Mouse (Mus musculus) thymus, adult 2 months (tissue): ENCODE data around the gene Zfp148.

ENCODE experiments used
- CTCF ChIP-seq: fragments of 200-500 bp; IDR thresholded peaks from 2 replicates; pipeline ENCODE4 v1.5.1; 2012; ENCODE audit warnings: mild to moderate bottlenecking, control low read depth, low read length, moderate library complexity, borderline replicate concordance; ENCODE audit not compliant: control insufficient read depth, poor library complexity, insufficient read depth; ENCODE audit errors: extremely low read depth
- POLR2A ChIP-seq: fragments of 200-500 bp; IDR thresholded peaks from 2 replicates; pipeline ENCODE4 v1.6.1; 2012; ENCODE audit warnings: mild to moderate bottlenecking, low read length, control low read depth, moderate library complexity; ENCODE audit not compliant: control insufficient read depth, poor library complexity, insufficient read depth; ENCODE audit errors: extremely low read depth

- TF ChIP-seq CTCF (no peak), POLR2A (no peak)
Observed at GRCm38 (mm10) chr16:33469973-33470372, 89.3 kb downstream of the Zfp148 start.
